Mouse (Mus musculus) midbrain, embryonic 16.5 days (tissue): ENCODE measurements around the gene Kcng1. TPM values are rescaled to one million over a fixed set of nuclear protein-coding genes. Genes with fewer than 3 reads are reported as not detected.

Source experiments
- ATAC-seq: fragments of 200-750 bp; cut with Nextera tagmentation; 2 replicates; pipeline ENCODE4 v1.8.0; 2017; ENCODE audit warnings: moderate TSS enrichment
- H3K27ac ChIP-seq: fragments of 300-500 bp; sonication (generic); 2 replicates; pipeline ENCODE4 v1.5.1; 2014; ENCODE audit warnings: mild to moderate bottlenecking, low read length, mixed read lengths
- H3K27me3 ChIP-seq: fragments of 300-500 bp; sonication (generic); 2 replicates; pipeline ENCODE4 v1.6.1; 2014; ENCODE audit warnings: low read depth, low read length, mixed read lengths; ENCODE audit not compliant: control insufficient read depth, insufficient read depth
- H3K36me3 ChIP-seq: fragments of 300-500 bp; sonication (generic); 2 replicates; pipeline ENCODE4 v1.6.1; 2014; ENCODE audit warnings: mild to moderate bottlenecking, low read length, moderate library complexity, mixed read lengths; ENCODE audit not compliant: control insufficient read depth, insufficient read depth
- H3K4me1 ChIP-seq: fragments of 300-500 bp; sonication (generic); 2 replicates; pipeline ENCODE4 v1.6.1; 2014; ENCODE audit warnings: mild to moderate bottlenecking, low read length, mixed read lengths; ENCODE audit not compliant: control insufficient read depth, insufficient read depth
- H3K4me2 ChIP-seq: fragments of 300-500 bp; sonication (generic); 2 replicates; pipeline ENCODE4 v1.6.1; 2014; ENCODE audit warnings: mild to moderate bottlenecking, low read length, mixed read lengths
- H3K4me3 ChIP-seq: fragments of 300-500 bp; sonication (generic); 2 replicates; pipeline ENCODE4 v1.5.1; 2014; ENCODE audit warnings: low read depth, mild to moderate bottlenecking, low read length, moderate library complexity, mixed read lengths
- H3K9ac ChIP-seq: fragments of 300-500 bp; sonication (generic); 2 replicates; pipeline ENCODE4 v1.6.1; 2014; ENCODE audit warnings: low read depth, low read length, mixed read lengths
- H3K9me3 ChIP-seq: fragments of 300-500 bp; sonication (generic); replicated peaks from 2 replicates; pipeline ENCODE4 v1.6.1; 2014; ENCODE audit warnings: mild to moderate bottlenecking, low read length, mixed read lengths; ENCODE audit not compliant: control insufficient read depth, poor library complexity, severe bottlenecking
- WGBS: fragments of 180-500 bp; shearing (Covaris S2); extraction: QIAGEN DNeasy Blood & Tissue Kit; methylation state at CpG from one replicate; pipeline ENCODE4 v1.1.7; 2014; 5-methylcytosine and 5-hydroxymethylcytosine counted together
- polyA plus RNA-seq: library from polyadenylated mRNA; unstranded; fragments of >200 nt; fragmentation: Nextera tagmentation; extraction: Ambion mirVana; gene quantifications from 2 replicates; pipeline ENCODE4 v1.2.1, GENCODE M21; 2015

The Kcng1 gene
- 3.5 and 3.6 TPM in 2 replicates for polyA plus RNA-seq

- H3K4me1 ChIP-seq: peaks cover 12% of the 10 kb centered on the region; the same call in 1 of the 2 replicates
- H3K27me3 ChIP-seq: peaks cover 31% of the 10 kb centered on the region
- no peaks in the 10 kb centered on the region for H3K36me3 ChIP-seq
- 19% methylated on average over 12 of the region's 12 CpGs for WGBS
- peak within 1 kb of the TSS; percentile 49 for H3K4me3 ChIP-seq
- peak within 1 kb of the TSS; percentile 62 for H3K9ac ChIP-seq
- H3K9me3 ChIP-seq: 0 out of 2 replicates have a peak, but pooled peaks cover 3% of the 10 kb centered on the region
- H3K27ac ChIP-seq: no peak within 1 kb of the TSS
- peak within 1 kb of the TSS; percentile 89 for H3K4me2 ChIP-seq
- peak; percentile 3; the same call in 1 of the 2 replicates for ATAC-seq
These were observed at the start of gene Kcng1 for GRCm38 (mm10) chr2:168281582-168281981. Gene Kcng1 (minus strand): TSS chr2:168281736.

DNA sequence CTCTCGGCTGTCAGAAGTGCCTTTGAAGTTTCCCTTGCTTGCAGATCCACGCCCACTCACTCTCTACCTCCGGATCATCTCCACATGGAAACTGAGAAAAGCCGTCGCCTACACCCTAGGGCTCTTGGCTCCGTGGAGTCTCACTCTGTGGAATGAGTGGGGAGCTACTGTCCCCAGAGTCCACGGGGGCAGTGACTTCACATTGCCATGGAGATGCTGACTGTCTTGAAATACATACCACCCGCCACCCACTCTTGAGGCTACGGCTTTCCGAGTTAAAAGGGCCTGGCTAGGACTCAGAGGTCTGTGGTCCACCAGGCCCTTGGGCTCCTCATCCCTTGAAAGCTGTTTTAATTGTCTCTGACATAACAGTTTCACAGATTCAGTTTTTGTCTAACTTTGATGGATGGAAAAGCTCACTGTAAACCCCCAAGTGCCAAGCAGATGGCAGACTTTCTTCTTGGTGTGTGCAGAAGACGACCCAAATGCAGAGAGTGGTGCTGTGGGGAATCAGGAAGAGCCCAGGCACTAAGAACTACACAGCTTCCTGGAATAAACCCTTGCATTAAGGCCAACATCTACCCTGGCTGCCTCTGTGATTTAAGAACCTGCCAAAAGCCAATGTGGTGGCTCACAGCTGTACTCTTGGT, 49.0 kb upstream of the Kcng1 start:
- no peak for ATAC-seq
- H3K4me3 ChIP-seq: no peak overlapping the region
- no peaks in the 10 kb centered on the region for H3K9me3 ChIP-seq
- no peak overlapping the region for H3K9ac ChIP-seq
- no peak overlapping the region for H3K4me2 ChIP-seq
- H3K4me1 ChIP-seq: peaks cover 19% of the 10 kb centered on the region
- no peaks in the 10 kb centered on the region for H3K36me3 ChIP-seq
- no peaks in the 10 kb centered on the region for H3K27me3 ChIP-seq
- no peak overlapping the region for H3K27ac ChIP-seq
- 51% methylated on average over 11 of the region's 11 CpGs for WGBS

DNA sequence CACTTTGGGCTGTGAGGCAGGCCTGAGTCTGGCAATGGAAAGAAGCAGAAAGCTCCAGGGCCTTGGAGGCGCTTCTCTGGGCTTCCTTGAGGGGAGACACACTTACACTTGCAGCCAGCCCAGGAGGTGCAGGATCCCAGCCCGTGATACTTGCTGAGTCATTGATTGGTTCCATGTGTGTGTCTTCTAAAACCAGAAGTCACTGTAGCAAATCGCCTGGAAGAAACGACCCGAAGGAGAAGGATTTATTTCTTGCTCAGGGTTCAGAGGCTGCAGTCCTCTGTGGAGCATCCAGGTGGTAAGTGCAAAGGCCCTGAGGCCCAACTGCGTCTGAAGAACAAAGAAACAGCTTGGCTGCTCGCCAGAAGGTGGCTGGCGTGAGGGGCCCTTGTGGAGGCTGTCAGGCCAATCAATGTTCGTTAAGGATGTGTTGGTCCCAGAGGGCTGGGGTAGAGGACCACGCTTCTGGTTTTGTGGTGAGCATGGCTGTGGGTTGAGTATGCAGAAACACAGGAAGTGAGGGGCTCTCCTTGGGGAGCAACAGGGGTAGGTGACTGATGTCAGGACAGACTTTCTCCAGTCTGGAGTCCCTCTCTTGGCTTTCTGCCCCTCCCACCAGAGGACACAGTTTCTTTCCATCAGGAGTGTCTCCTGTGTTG, 40.3 kb upstream of the Kcng1 start:
- 56% methylated on average over 10 of the region's 10 CpGs for WGBS
- no peak for ATAC-seq
- Histone ChIP-seq H3K4me2 (no peak overlapping the region), H3K9ac (no peak overlapping the region), H3K27ac (no peak overlapping the region; the same call in 1 of the 2 replicates), H3K4me1 (peaks cover 12% of the 10 kb centered on the region), H3K27me3 (no peaks in the 10 kb centered on the region), H3K36me3 (no peaks in the 10 kb centered on the region), H3K9me3 (no peaks in the 10 kb centered on the region; the same call in 1 of the 2 replicates), H3K4me3 (no peak overlapping the region)

DNA sequence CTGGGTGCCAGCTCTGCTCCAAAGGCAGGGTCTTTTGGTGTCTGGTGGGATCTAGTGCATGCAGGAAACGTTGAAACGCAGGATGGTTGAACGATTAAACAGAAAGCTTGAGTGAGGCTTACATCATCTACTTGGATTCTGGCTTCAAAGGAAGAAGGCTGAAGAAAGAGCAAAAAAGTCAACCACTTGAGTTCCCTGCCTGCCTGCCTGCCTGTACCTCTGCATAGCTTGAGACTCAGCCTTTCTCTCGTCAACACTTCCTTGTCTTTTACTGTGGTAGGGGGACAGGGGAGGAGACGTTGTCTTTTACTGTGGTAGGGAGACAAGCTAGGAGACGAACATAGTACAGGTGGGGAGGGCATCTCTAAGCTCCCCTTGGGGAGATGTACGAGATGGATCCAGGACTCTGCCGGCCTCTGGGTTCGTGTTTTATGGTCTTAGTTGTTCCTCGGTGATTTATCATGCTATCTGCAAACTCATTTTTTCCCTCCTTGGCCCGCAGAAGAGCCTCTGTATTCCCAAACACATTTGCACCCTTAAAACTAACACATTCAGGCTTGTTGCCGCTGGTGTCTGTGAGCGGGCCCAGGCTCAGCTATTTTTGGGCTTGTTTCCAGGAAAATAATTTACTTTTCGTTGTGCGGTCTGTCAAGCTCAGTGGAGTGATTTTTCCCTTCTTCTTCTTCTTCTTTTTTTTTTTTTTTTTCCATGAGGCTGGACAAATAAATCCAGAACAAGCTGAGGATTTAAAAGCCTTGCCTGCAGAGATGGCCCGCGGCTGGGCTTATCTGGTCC, 39.0 kb upstream of the Kcng1 start:
- Histone ChIP-seq H3K4me3 (no peak overlapping the region), H3K4me1 (peaks cover 6% of the 10 kb centered on the region; the same call in 1 of the 2 replicates), H3K4me2 (no peak overlapping the region), H3K9ac (no peak overlapping the region), H3K27ac (peak overlapping the region; percentile 59), H3K9me3 (no peaks in the 10 kb centered on the region; the same call in 1 of the 2 replicates), H3K36me3 (no peaks in the 10 kb centered on the region), H3K27me3 (no peaks in the 10 kb centered on the region)
- no peak for ATAC-seq
- WGBS: 60% methylated on average over 17 of the region's 17 CpGs

DNA sequence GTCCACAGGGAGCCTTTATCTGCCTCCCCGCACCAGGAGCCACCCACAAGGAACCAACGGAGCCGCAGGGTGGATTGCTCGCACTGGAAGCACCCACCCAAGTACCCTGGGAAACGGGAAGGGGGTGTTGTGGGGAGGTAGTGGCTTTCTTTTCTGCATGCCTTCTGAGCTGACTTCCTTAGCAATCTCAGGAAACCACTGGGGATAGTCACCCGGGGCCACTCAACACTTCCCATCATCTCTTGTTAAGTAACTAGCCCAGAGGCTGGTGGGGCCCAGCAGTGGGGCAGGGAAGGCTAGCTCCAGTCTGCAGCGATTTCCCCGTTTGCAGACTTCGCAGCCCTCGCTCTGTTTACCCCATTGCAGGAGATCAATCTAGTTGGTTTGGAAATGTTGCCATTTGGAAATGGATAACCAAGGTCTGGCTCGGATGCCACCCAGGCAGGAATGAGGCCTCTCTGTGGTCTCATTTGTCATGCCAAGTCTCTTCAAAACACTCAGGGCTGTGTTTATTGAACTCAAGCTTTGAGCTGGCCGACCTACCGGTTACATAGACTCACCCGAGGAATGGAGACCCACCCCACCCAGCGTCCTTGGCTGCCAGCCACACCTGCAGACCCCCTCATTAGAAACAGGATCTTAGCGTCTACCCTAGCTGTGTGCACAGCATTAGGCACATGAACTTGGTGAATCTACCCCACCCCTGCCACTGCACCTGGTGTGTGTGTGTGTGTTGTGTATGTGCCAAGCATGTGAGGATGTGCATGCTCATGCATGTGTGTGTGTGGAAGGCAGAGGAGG, 33.3 kb upstream of the Kcng1 start:
- H3K9ac ChIP-seq: no peak overlapping the region
- H3K27me3 ChIP-seq: no peaks in the 10 kb centered on the region
- no peak for ATAC-seq
- H3K36me3 ChIP-seq: no peaks in the 10 kb centered on the region
- no peak overlapping the region for H3K4me2 ChIP-seq
- no peak overlapping the region for H3K4me3 ChIP-seq
- H3K4me1 ChIP-seq: no peaks in the 10 kb centered on the region; the same call in 1 of the 2 replicates
- H3K27ac ChIP-seq: no peak overlapping the region
- no peaks in the 10 kb centered on the region for H3K9me3 ChIP-seq
- 66% methylated on average over 16 of the region's 16 CpGs for WGBS

- Histone ChIP-seq H3K9ac (no peak overlapping the region), H3K4me2 (no peak overlapping the region), H3K4me3 (no peak overlapping the region), H3K27ac (no peak overlapping the region), H3K9me3 (no peaks in the 10 kb centered on the region), H3K27me3 (no peaks in the 10 kb centered on the region), H3K36me3 (no peaks in the 10 kb centered on the region), H3K4me1 (peaks cover 8% of the 10 kb centered on the region)
- ATAC-seq: no peak
- 52% methylated on average over 4 of the region's 4 CpGs for WGBS
These were observed 31.0 kb upstream of the Kcng1 start for GRCm38 (mm10) chr2:168312504-168312903.

DNA sequence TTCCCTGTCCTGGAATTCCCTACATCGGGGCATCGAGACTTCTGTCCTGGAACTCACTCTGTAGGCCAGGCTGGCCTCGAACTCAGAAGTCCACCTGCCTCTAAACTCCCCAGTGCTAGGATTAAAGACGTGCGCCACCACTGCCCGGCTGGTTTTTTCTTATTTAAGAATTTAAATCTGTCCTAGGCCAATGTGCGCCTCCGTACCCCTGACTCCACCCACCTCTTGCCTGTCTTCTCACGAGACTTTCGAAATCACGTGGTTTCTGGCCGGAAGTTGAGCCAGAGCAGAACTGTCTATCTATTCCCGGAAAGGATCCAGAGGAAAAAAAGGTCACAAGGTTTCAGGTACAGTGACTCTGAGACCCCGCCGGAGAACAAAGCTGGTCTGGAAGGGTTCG, 29.5 kb upstream of the Kcng1 start:
- H3K36me3 ChIP-seq: no peaks in the 10 kb centered on the region
- peaks cover 8% of the 10 kb centered on the region for H3K4me1 ChIP-seq
- WGBS: 93% methylated on average over 16 of the region's 16 CpGs
- no peaks in the 10 kb centered on the region for H3K9me3 ChIP-seq
- H3K27ac ChIP-seq: no peak overlapping the region
- no peak for ATAC-seq
- no peak overlapping the region for H3K4me3 ChIP-seq
- H3K4me2 ChIP-seq: no peak overlapping the region
- H3K27me3 ChIP-seq: no peaks in the 10 kb centered on the region
- no peak overlapping the region for H3K9ac ChIP-seq

DNA sequence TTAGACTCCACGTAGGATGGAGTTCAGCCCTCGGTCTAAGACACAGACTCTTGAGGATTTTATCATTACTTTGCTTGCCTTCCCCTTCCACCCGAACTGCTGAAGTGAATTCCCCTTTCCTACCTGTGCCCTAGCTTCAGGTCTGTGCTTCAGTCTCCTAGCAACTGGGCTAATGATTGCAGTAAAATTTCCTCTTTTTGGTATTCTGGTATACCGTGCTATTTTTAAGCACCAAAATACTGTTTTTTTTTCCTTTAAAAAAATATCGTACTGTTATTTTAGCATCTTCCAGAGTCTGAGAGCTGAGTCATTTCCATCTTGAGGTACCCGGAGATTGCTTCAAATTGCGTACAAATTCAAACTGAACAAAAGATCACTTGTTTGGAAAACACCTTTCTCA, 27.4 kb upstream of the Kcng1 start:
- Histone ChIP-seq H3K9me3 (no peaks in the 10 kb centered on the region), H3K4me2 (no peak overlapping the region), H3K4me1 (peaks cover 8% of the 10 kb centered on the region; the same call in 1 of the 2 replicates), H3K4me3 (no peak overlapping the region), H3K27ac (peak overlapping the region; percentile 59), H3K36me3 (no peaks in the 10 kb centered on the region), H3K9ac (no peak overlapping the region), H3K27me3 (no peaks in the 10 kb centered on the region)
- ATAC-seq: no peak
- WGBS: 71% methylated on average over 7 of the region's 7 CpGs
